Mouse (Mus musculus) kidney, postnatal 36 days (tissue): ENCODE data around the gene Dlat.

Source experiments
- DNase-seq, 2 experiments: peaks; one replicate each; pipeline ENCODE4 v3.0.0; 2021 to 2022; ENCODE audit warnings: mixed read lengths in 2 of 2

Gene Dlat

DNA sequence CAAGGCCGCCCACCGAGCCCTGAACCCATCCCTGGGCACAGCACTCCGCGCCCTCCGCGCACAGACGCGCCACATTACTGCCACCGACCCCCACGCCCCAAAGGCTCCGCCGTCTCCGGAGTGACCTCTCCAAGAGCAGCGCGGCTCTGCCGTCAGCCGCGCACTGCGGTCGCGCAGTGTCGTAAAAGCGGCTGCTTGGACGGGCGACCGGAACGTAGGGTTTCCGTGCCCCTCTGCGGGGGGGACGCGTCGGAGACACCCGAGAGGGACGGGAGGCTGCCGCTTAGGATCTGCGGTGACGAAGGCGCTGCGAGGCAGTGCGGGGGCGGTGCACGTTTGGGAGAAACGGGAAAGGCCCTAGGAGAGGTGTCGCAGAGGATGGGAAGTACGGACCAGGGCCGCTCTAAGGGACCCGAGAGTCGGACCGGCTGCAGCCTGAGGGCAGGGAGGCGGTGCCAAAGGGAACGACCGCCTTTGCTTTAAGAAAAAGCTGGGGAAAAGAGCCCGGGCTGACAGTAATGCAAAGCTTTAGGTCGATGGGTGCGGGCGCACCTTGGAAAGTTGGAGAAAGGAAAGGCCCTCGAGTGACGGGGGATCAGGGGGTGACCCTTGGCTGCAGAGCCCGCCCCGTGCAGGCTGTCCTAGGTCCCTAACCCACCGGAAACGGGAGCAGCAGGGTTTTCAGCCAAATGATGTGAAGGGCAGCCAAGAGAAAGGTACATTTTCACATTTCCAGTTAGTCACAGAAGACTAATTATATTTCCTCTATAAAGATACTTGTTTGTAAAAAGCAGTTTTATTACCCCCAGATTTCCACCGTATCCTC is at the start of gene Dlat:
TSS of gene Dlat (minus strand) at position 389 of the 826 bp plus-strand sequence.
- DNase-seq: peak; percentile 87 to 92

- DNase-seq: peak; percentile 33 to 66
Measured at GRCm38 (mm10) chr9:50709108-50709507, 49.5 kb upstream of the Dlat start.

DNA sequence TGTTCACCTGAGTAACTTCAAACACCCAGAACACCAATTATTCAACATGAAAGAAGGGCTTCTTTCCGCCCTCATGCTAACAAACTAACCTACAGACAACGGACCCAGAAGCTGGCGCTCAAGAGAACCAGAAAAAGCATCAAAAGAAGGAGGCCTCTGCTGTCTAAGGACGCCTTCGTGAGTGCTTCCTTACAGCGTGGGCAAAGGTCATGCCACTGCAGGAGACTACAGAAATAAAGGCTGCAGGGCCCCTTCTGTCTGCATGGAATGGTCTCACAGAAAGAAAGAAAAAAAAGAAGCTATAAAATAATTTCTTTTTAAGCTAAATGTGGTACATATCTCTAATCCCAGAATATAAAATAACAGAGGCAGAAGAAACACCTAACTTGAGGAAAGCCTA is 45.3 kb upstream of the Dlat start:
- DNase-seq: no peak

- DNase-seq: peak; percentile 31 to 64
Measured at GRCm38 (mm10) chr9:50700921-50701691, 41.5 kb upstream of the Dlat start.

- DNase-seq: peak; percentile 15 to 63
Measured at GRCm38 (mm10) chr9:50698418-50699409, 39.1 kb upstream of the Dlat start.

GRCm38 (mm10) chr9:50697706-50698041 is 38.1 kb upstream of the Dlat start:
- DNase-seq: peak; percentile 84

DNA sequence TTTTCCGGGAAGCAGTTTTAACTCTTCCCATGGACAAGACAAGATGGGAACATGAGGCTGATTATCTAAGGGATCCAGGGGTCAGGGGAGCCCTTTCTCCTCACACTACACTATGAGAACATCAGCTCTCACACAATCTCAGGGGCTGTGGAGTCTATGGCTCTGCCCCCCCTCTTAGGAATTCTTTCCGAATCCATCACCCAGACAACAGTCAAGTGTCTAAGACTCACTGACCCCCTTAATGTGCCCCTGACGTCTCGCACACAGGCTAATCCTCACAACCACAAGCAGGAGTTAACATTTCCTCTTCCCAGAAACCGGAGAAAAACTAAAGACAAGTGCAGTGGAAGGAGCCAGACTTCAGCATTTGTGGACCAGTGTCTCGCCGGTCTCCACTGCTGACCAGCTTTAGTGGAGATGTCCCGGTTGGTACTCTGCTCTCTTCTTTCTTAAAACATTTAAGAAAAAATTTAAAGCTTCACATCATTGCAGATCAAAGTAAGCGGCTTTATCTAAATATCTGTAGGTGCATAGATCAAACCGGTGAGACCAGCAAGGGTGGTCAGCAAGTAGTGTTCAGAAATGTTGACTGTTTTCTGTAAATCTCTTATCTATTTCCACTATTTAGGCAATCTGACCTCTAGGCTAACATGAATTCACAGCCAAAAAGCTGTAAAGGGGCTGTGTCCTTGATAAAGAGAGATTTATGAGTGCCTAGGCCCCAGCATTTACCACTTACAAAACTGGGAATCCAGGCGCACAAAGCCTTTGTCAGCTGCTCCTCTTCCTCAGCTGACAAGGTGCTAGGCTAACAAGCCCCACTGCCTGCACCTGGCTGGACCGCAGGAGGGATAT is 37.5 kb upstream of the Dlat start:
- DNase-seq: no peak

DNA sequence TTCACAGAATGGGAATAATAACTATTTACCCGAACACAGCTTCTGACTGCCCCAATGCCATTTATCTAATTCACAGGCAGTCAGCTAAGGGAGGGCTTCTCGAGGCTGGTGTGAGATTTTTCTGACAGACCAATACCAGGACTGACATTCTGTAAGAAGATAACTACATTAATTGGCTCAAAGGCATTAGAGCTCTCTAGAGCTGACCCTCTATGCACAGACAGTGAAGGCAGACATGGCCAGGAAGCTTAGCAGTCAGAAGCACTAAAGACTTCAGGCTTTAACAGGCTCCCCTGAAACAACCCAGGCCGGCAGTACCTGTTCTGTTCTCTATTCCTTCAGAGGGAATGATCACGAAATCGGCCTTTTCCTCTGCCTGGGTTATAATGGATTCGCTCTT is 35.6 kb upstream of the Dlat start:
- no peak for DNase-seq

- DNase-seq: peak; percentile 89 to 90
Measured at GRCm38 (mm10) chr9:50693631-50694030, 34.1 kb upstream of the Dlat start.

- peak; percentile 40 to 62 for DNase-seq
Measured at GRCm38 (mm10) chr9:50692626-50693580, 33.3 kb upstream of the Dlat start.

- no peak for DNase-seq
Measured at GRCm38 (mm10) chr9:50686866-50687652, 27.5 kb upstream of the Dlat start.

- DNase-seq: no peak
Measured at GRCm38 (mm10) chr9:50681727-50682126, 22.1 kb upstream of the Dlat start.

- DNase-seq: no peak
Measured at GRCm38 (mm10) chr9:50679406-50679805, 19.8 kb upstream of the Dlat start.

DNA sequence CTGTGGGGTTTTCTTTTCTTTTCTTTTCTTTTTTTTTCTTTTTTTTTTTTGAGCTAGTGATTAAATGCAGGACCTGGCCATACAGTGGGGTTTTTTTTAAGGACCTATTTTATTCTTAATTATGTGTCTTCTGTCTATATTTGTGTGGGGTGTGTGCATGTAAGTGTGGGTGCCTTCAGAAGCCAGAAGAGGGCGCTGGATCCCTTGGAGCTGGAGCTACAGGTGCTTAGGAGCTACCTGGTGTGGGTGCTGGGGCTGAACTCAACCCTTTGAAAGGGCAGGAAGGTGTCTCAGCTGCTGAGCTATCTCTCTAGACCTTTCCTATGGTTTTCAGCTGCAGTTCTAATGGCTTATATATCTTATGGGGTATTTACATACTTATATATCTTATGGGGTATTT is 15.2 kb upstream of the Dlat start:
- DNase-seq: peak in 1 of 2 experiments; percentile 19

- peak; percentile 75 to 87 for DNase-seq
Measured at GRCm38 (mm10) chr9:50670690-50671089, 11.1 kb upstream of the Dlat start.

- no peak for DNase-seq
Measured at GRCm38 (mm10) chr9:50667579-50668498, 8.3 kb upstream of the Dlat start.

GRCm38 (mm10) chr9:50666442-50666841 is 6.9 kb upstream of the Dlat start:
- DNase-seq: no peak

GRCm38 (mm10) chr9:50664826-50665225 is 5.2 kb upstream of the Dlat start:
- DNase-seq: no peak

- peak; percentile 77 for DNase-seq
Measured at GRCm38 (mm10) chr9:50660431-50660830, 851 bp upstream of the Dlat start.
